Mouse (Mus musculus) olfactory bulb, adult 2 months (tissue): ENCODE measurements around the gene Cyp2w1.

Experiments used
- CTCF ChIP-seq: fragments of 200-500 bp; IDR thresholded peaks from 2 replicates; pipeline ENCODE4 v1.5.1; 2012; ENCODE audit warnings: low read depth, mild to moderate bottlenecking, low read length, moderate library complexity; ENCODE audit not compliant: insufficient read depth
- POLR2A ChIP-seq: fragments of 200-500 bp; IDR thresholded peaks from 2 replicates; pipeline ENCODE4 v1.6.1; 2012; ENCODE audit warnings: mild to moderate bottlenecking, low read depth, low read length, moderate library complexity; ENCODE audit not compliant: insufficient read depth

- TF ChIP-seq POLR2A (no peak), CTCF (no peak)
Observed at GRCm38 (mm10) chr5:139392219-139393196, 40.1 kb downstream of the Cyp2w1 start.
